Mouse (Mus musculus) CH12.LX (cell line): ENCODE data around the gene Gm48551.

Experiments
- CHD1 ChIP-seq: IDR thresholded peaks from 2 replicates; pipeline ENCODE4 v1.6.1; 2012; ENCODE audit warnings: low read depth, low read length, improper control_type of control experiment, inconsistent platforms
- CHD2 ChIP-seq: IDR thresholded peaks from 2 replicates; pipeline ENCODE4 v1.6.1; 2011; ENCODE audit warnings: low read length, improper control_type of control experiment
- CTCF ChIP-seq, 2 experiments: IDR thresholded peaks in 1 of 2; conservative IDR thresholded peaks in 1 of 2; 2 replicates each; pipeline ENCODE4 v1.5.1; 2011 to 2012; ENCODE audit warnings: low read depth in 2 of 2, low read length in 2 of 2, improper control_type of control experiment in 1 of 2, inconsistent platforms in 1 of 2, mild to moderate bottlenecking in 1 of 2, moderate library complexity in 1 of 2
- EP300 ChIP-seq: IDR thresholded peaks from 2 replicates; pipeline ENCODE4 v1.6.1; 2011; ENCODE audit warnings: low read length, improper control_type of control experiment
- ETS1 ChIP-seq: conservative IDR thresholded peaks from 2 replicates; pipeline ENCODE4 v1.6.1; 2012; ENCODE audit warnings: low read depth, mild to moderate bottlenecking, inconsistent platforms, low read length, improper control_type of control experiment, moderate library complexity
- HCFC1 ChIP-seq: IDR thresholded peaks from 2 replicates; pipeline ENCODE4 v1.6.1; 2012; ENCODE audit warnings: low read depth, mild to moderate bottlenecking, inconsistent platforms, low read length, improper control_type of control experiment
- MAX ChIP-seq: IDR thresholded peaks from 2 replicates; pipeline ENCODE4 v1.6.1; 2011; ENCODE audit warnings: low read length, improper control_type of control experiment
- MYC ChIP-seq: IDR thresholded peaks from 2 replicates; pipeline ENCODE4 v1.6.1; 2011; ENCODE audit warnings: low read depth, mild to moderate bottlenecking, improper control_type of control experiment, low read length
- NRF1 ChIP-seq: IDR thresholded peaks from 2 replicates; pipeline ENCODE4 v1.6.1; 2014; ENCODE audit warnings: low read depth, mild to moderate bottlenecking, inconsistent platforms, low read length, improper control_type of control experiment, moderate library complexity
- PAX5 ChIP-seq: IDR thresholded peaks from 2 replicates; pipeline ENCODE4 v1.6.1; 2012; ENCODE audit warnings: low read length, inconsistent platforms, mixed read lengths
- POLR2A ChIP-seq: IDR thresholded peaks from 2 replicates; pipeline ENCODE4 v1.6.1; 2011; ENCODE audit warnings: low read depth, mild to moderate bottlenecking, improper control_type of control experiment, low read length
- TBP ChIP-seq: conservative IDR thresholded peaks from 2 replicates; pipeline ENCODE4 v1.6.1; 2011; ENCODE audit warnings: low read depth, low read length, improper control_type of control experiment
- ZC3H11A ChIP-seq: IDR thresholded peaks from 2 replicates; pipeline ENCODE4 v1.6.1; 2012; ENCODE audit warnings: low read depth, mild to moderate bottlenecking, inconsistent platforms, low read length, improper control_type of control experiment

GRCm38 (mm10) chr10:81417227-81418215 is 33.3 kb downstream of the Gm48551 start:
- TF ChIP-seq CTCF (conservative IDR thresholded peaks at IDR 0.05 in 1 of 2, IDR thresholded peaks at IDR 0.05 in 1 of 2; ENCODE audit: low read depth in 2 of 2, low read length in 2 of 2), result no peak
- TF ChIP-seq MYC, result no peak
- no peak for TF ChIP-seq EP300
- TF ChIP-seq PAX5, result no peak
- TF ChIP-seq NRF1, result no peak
- TF ChIP-seq POLR2A, result no peak
- TF ChIP-seq ZC3H11A, result no peak
- no peak for TF ChIP-seq TBP
- no peak for TF ChIP-seq CHD2
- no peak for TF ChIP-seq CHD1
- no peak for TF ChIP-seq MAX
- no peak for TF ChIP-seq HCFC1
- TF ChIP-seq ETS1, result no peak
